Mouse (Mus musculus) neural tube, embryonic 14.5 days (tissue): ENCODE results near the gene Hcn1. TPM values are rescaled to one million over a fixed set of nuclear protein-coding genes. Genes with fewer than 3 reads are reported as not detected.

ENCODE experiments used
- ATAC-seq: fragments of 200-750 bp; cut with Nextera tagmentation; 2 replicates; pipeline ENCODE4 v1.8.0; 2017; ENCODE audit warnings: low read depth, mild to moderate bottlenecking, moderate TSS enrichment, moderate library complexity
- H3K27ac ChIP-seq: fragments of 300-500 bp; sonication (generic); 2 replicates; pipeline ENCODE4 v1.5.1; 2014; ENCODE audit warnings: low read depth, mild to moderate bottlenecking, control low read depth, low read length, moderate library complexity, mixed read lengths
- H3K27me3 ChIP-seq: fragments of 300-500 bp; sonication (generic); 2 replicates; pipeline ENCODE4 v1.6.1; 2014; ENCODE audit warnings: low read length; ENCODE audit not compliant: control insufficient read depth, insufficient read depth
- H3K36me3 ChIP-seq: fragments of 300-500 bp; sonication (generic); 2 replicates; pipeline ENCODE4 v1.6.1; 2014; ENCODE audit warnings: low read length, mixed read lengths; ENCODE audit not compliant: control insufficient read depth, insufficient read depth
- H3K4me1 ChIP-seq: fragments of 300-500 bp; sonication (generic); 2 replicates; pipeline ENCODE4 v1.6.1; 2014; ENCODE audit warnings: low read length; ENCODE audit not compliant: control insufficient read depth, insufficient read depth
- H3K4me2 ChIP-seq: fragments of 300-500 bp; sonication (generic); 2 replicates; pipeline ENCODE4 v1.6.1; 2014; ENCODE audit warnings: mild to moderate bottlenecking, low read depth, low read length, control low read depth
- H3K4me3 ChIP-seq: fragments of 300-500 bp; sonication (generic); 2 replicates; pipeline ENCODE4 v1.5.1; 2014; ENCODE audit warnings: low read depth, low read length, control low read depth, mixed read lengths
- H3K9ac ChIP-seq: fragments of 300-500 bp; sonication (generic); replicated peaks from 2 replicates; pipeline ENCODE4 v1.6.1; 2014; ENCODE audit warnings: low read depth, mild to moderate bottlenecking, control low read depth, low read length, mixed read lengths
- H3K9me3 ChIP-seq: fragments of 300-500 bp; sonication (generic); 2 replicates; pipeline ENCODE4 v1.6.1; 2016; ENCODE audit warnings: low read length; ENCODE audit not compliant: control insufficient read depth
- WGBS: fragments of 180-500 bp; shearing (Covaris S2); extraction: QIAGEN DNeasy Blood & Tissue Kit; methylation state at CpG from one replicate; pipeline ENCODE4 v1.1.7; 2014; 5-methylcytosine and 5-hydroxymethylcytosine counted together
- polyA plus RNA-seq: library from polyadenylated mRNA; unstranded; fragments of >200 nt; fragmentation: Nextera tagmentation; extraction: Ambion mirVana; gene quantifications from 2 replicates; pipeline ENCODE4 v1.2.1, GENCODE M21; 2014

Hcn1 gene
- polyA plus RNA-seq, 1 experiment from 2014 or later, result 1.6 TPM

DNA sequence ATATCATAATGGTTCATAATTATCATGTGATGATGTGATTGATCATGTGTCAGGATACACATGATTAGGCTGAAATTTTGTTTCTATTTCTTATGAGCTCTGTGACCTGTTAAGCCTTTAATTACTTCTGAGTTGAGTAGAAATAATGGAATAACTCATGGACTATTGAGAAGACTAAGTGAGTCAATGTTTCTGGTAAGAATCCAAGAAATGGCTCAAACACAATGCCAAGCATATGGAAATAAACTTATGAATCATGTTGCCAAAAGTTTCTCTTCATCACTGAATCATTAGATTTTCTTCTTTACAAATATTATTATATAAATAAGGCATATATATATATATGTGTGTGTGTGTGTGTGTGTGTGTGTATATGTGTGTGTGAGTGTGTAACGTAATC is 69.7 kb downstream of the Hcn1 start:
- 97% methylated on average over 1 of the region's 1 CpGs for WGBS
- Histone ChIP-seq H3K27me3 (no peaks in the 10 kb centered on the region), H3K36me3 (no peaks in the 10 kb centered on the region), H3K27ac (no peak overlapping the region), H3K4me3 (no peak overlapping the region), H3K4me2 (no peak overlapping the region), H3K9ac (no peak overlapping the region), H3K4me1 (no peaks in the 10 kb centered on the region), H3K9me3 (no peaks in the 10 kb centered on the region)
- no peak for ATAC-seq

DNA sequence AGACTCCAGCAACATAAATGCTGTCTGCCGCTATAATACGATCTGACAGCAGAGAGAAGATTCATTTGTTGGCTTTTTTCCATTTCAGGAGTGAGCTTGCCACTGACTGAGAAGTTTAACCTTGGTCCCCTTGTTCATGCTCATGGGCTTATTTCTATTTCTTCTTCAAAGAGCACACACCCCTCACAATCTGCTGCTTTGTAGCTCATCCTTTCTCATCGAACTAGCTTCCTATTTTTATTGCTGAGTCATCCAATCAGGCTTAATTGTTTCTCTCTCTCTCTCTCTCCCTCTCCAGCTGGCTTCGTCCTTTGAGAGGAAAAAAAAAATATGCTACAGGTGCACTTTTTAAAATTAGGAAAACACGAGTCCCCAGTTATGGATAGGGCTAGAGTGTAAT is 74.3 kb downstream of the Hcn1 start:
- Histone ChIP-seq H3K36me3 (no peaks in the 10 kb centered on the region), H3K27ac (no peak overlapping the region), H3K9me3 (no peaks in the 10 kb centered on the region), H3K4me2 (no peak overlapping the region), H3K4me3 (no peak overlapping the region), H3K9ac (no peak overlapping the region), H3K27me3 (no peaks in the 10 kb centered on the region), H3K4me1 (no peaks in the 10 kb centered on the region)
- no peak for ATAC-seq
- 69% methylated on average over 5 of the region's 5 CpGs for WGBS

- Histone ChIP-seq H3K27ac (no peak overlapping the region), H3K4me2 (no peak overlapping the region), H3K9me3 (no peaks in the 10 kb centered on the region), H3K4me3 (no peak overlapping the region), H3K27me3 (no peaks in the 10 kb centered on the region), H3K4me1 (no peaks in the 10 kb centered on the region), H3K36me3 (no peaks in the 10 kb centered on the region), H3K9ac (no peak overlapping the region)
- ATAC-seq, result no peak
- WGBS, result 93% methylated on average over 7 of the region's 7 CpGs
Measured at GRCm38 (mm10) chr13:117687670-117688069, 85.5 kb downstream of the Hcn1 start.

- Histone ChIP-seq H3K36me3 (no peaks in the 10 kb centered on the region), H3K27ac (no peak overlapping the region), H3K9ac (no peak overlapping the region), H3K4me1 (no peaks in the 10 kb centered on the region), H3K9me3 (no peaks in the 10 kb centered on the region), H3K4me3 (no peak overlapping the region), H3K27me3 (no peaks in the 10 kb centered on the region), H3K4me2 (no peak overlapping the region)
- ATAC-seq, result no peak
- WGBS, result 85% methylated on average over 1 of the region's 1 CpGs
Measured at GRCm38 (mm10) chr13:117694729-117695332, 92.7 kb downstream of the Hcn1 start.

GRCm38 (mm10) chr13:117705573-117705972 is 103.5 kb downstream of the Hcn1 start:
- H3K4me2 ChIP-seq, result no peak overlapping the region
- no peaks in the 10 kb centered on the region for H3K9me3 ChIP-seq
- H3K27me3 ChIP-seq, result no peaks in the 10 kb centered on the region
- H3K27ac ChIP-seq, result no peak overlapping the region
- H3K4me3 ChIP-seq, result no peak overlapping the region
- H3K36me3 ChIP-seq, result no peaks in the 10 kb centered on the region
- no peak for ATAC-seq
- peaks cover 2% of the 10 kb centered on the region; the same call in 1 of the 2 replicates for H3K4me1 ChIP-seq
- no peak overlapping the region for H3K9ac ChIP-seq

DNA sequence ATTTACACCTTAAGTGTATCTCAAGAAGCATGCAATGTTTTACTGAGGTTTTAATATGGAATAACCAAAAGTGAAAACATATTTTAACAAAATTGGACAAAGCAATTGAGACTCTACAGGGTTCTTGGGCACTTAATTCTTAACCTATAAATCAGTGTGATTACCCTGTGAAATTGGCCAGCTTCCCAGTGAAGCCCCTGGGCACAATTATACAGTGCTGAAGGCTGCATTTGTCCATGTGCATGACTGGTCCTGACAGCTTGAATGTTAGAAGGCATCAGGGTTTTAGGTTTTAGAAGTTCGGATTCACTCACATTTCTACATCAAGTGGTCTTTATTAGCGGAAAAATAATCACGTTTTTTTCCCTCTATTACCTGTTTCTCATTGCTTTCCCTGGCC is 103.9 kb downstream of the Hcn1 start:
- Histone ChIP-seq H3K4me2 (no peak overlapping the region), H3K4me1 (peaks cover 2% of the 10 kb centered on the region; the same call in 1 of the 2 replicates), H3K27me3 (no peaks in the 10 kb centered on the region), H3K4me3 (no peak overlapping the region), H3K9me3 (no peaks in the 10 kb centered on the region), H3K36me3 (no peaks in the 10 kb centered on the region), H3K9ac (no peak overlapping the region), H3K27ac (no peak overlapping the region)
- WGBS, result 64% methylated on average over 3 of the region's 3 CpGs
- peak; percentile 96 for ATAC-seq

- H3K4me1 ChIP-seq, result peaks cover 2% of the 10 kb centered on the region; the same call in 1 of the 2 replicates
Measured at GRCm38 (mm10) chr13:117706496-117706895, 104.4 kb downstream of the Hcn1 start.

GRCm38 (mm10) chr13:117706986-117707738 is 105.0 kb downstream of the Hcn1 start:
- H3K36me3 ChIP-seq, result no peaks in the 10 kb centered on the region
- no peak for ATAC-seq
- H3K4me1 ChIP-seq, result peaks cover 2% of the 10 kb centered on the region; the same call in 1 of the 2 replicates
- H3K9me3 ChIP-seq, result no peaks in the 10 kb centered on the region
- H3K27ac ChIP-seq, result no peak overlapping the region
- no peak overlapping the region for H3K4me2 ChIP-seq
- H3K9ac ChIP-seq, result no peak overlapping the region
- 77% methylated on average over 11 of the region's 11 CpGs for WGBS
- no peaks in the 10 kb centered on the region for H3K27me3 ChIP-seq
- H3K4me3 ChIP-seq, result no peak overlapping the region

More at GRCm38 (mm10) chr13:117706496-117706895, 104.4 kb downstream of the Hcn1 start:
- no peak overlapping the region for H3K4me3 ChIP-seq
- no peak for ATAC-seq
- H3K27ac ChIP-seq, result no peak overlapping the region
- H3K27me3 ChIP-seq, result no peaks in the 10 kb centered on the region
- no peaks in the 10 kb centered on the region for H3K9me3 ChIP-seq
- 69% methylated on average over 2 of the region's 2 CpGs for WGBS
- no peaks in the 10 kb centered on the region for H3K36me3 ChIP-seq
- H3K9ac ChIP-seq, result no peak overlapping the region
- H3K4me2 ChIP-seq, result no peak overlapping the region

DNA sequence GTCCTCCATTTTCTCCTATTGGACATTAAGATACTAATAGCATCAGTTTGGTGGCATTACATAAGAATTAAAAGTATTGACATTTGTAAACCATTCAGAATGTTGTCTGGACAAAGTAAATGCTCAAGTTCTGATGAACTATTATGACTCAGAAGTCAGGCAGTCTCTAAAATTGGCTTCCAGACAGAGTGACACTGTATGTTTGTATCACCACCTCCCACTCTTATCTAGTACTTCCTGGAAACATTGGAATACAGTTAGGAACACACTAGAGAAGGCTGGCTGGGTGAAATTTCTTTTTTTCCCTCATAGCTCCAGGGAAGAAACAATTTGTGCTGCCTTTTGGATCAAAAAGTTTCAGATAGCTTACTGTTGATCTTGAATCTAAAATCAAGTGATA is 108.7 kb downstream of the Hcn1 start:
- no peak overlapping the region for H3K4me3 ChIP-seq
- no peaks in the 10 kb centered on the region for H3K27me3 ChIP-seq
- no peak for ATAC-seq
- H3K9me3 ChIP-seq, result no peaks in the 10 kb centered on the region
- no peaks in the 10 kb centered on the region for H3K36me3 ChIP-seq
- no peak overlapping the region for H3K9ac ChIP-seq
- peaks cover 2% of the 10 kb centered on the region; the same call in 1 of the 2 replicates for H3K4me1 ChIP-seq
- no peak overlapping the region for H3K4me2 ChIP-seq
- H3K27ac ChIP-seq, result no peak overlapping the region
